Mouse (Mus musculus) CH12.LX (cell line): ENCODE results near the gene Fam193a. TPM values are rescaled to one million over a fixed set of nuclear protein-coding genes. Genes with fewer than 3 reads are reported as not detected.

Source experiments
- DNase-seq: peaks from one replicate; pipeline ENCODE4 v3.0.0-alpha.2; 2013; ENCODE audit errors: extremely low read depth
- H3K27ac ChIP-seq: 2 replicates; pipeline ENCODE4 v1.5.1; 2012; ENCODE audit warnings: low read depth, mild to moderate bottlenecking, control low read depth, moderate library complexity; ENCODE audit not compliant: insufficient read depth
- H3K27me3 ChIP-seq: replicated peaks from 2 replicates; pipeline ENCODE3; 2012; ENCODE audit warnings: inconsistent platforms
- H3K36me3 ChIP-seq, 2 experiments: replicated peaks in 1 of 2; 2 replicates each; pipeline versions ENCODE3 to v1.6.1; 2012; ENCODE audit warnings: inconsistent platforms in 1 of 2, low read length in 1 of 2, mild to moderate bottlenecking in 1 of 2, mixed read lengths in 1 of 2, moderate library complexity in 1 of 2; ENCODE audit not compliant: control insufficient read depth in 1 of 2, insufficient read depth in 1 of 2
- H3K4me1 ChIP-seq, 2 experiments: 2 replicates each; pipeline ENCODE4 v1.6.1; 2012; ENCODE audit warnings: inconsistent platforms in 1 of 2, moderate library complexity in 1 of 2; ENCODE audit not compliant: insufficient read depth in 2 of 2, control insufficient read depth in 1 of 2
- H3K4me2 ChIP-seq: 2 replicates; pipeline ENCODE4 v1.6.1; 2012; ENCODE audit warnings: low read depth, mild to moderate bottlenecking, control low read depth; ENCODE audit not compliant: poor library complexity, insufficient read depth, severe bottlenecking
- H3K4me3 ChIP-seq, 3 experiments: fragments of 150-350 bp in 1 of 3; sonication (generic) in 1 of 3; replicated peaks in 1 of 3; 2 replicates each; pipeline versions ENCODE3 to v1.5.1; 2011 to 2012; ENCODE audit warnings: low read depth in 2 of 3, low read length in 2 of 3, mild to moderate bottlenecking in 2 of 3, moderate library complexity in 2 of 3, control low read depth in 1 of 3, improper control_type of control experiment in 1 of 3, inconsistent platforms in 1 of 3, mixed read lengths in 1 of 3; ENCODE audit not compliant: poor library complexity in 1 of 3
- H3K79me2 ChIP-seq: replicated peaks from 2 replicates; pipeline ENCODE4 v1.6.1; 2012; ENCODE audit warnings: mild to moderate bottlenecking, moderate library complexity; ENCODE audit not compliant: control insufficient read depth, poor library complexity, insufficient read depth, severe bottlenecking; ENCODE audit errors: extremely low read depth
- H3K9ac ChIP-seq: 2 replicates; pipeline ENCODE4 v1.6.1; 2012; ENCODE audit warnings: low read depth, mild to moderate bottlenecking, control low read depth, moderate library complexity; ENCODE audit not compliant: insufficient read depth
- H3K9me3 ChIP-seq: replicated peaks from 2 replicates; pipeline ENCODE3; 2012; ENCODE audit warnings: low read length, inconsistent platforms, mixed read lengths
- BHLHE40 ChIP-seq: IDR thresholded peaks from 2 replicates; pipeline ENCODE4 v1.6.1; 2011; ENCODE audit warnings: mild to moderate bottlenecking, low read depth, low read length, improper control_type of control experiment
- CTCF ChIP-seq, 2 experiments: IDR thresholded peaks in 1 of 2; conservative IDR thresholded peaks in 1 of 2; 2 replicates each; pipeline ENCODE4 v1.5.1; 2011 to 2012; ENCODE audit warnings: low read depth in 2 of 2, low read length in 2 of 2, improper control_type of control experiment in 1 of 2, inconsistent platforms in 1 of 2, mild to moderate bottlenecking in 1 of 2, moderate library complexity in 1 of 2
- ETS1 ChIP-seq: conservative IDR thresholded peaks from 2 replicates; pipeline ENCODE4 v1.6.1; 2012; ENCODE audit warnings: low read depth, mild to moderate bottlenecking, inconsistent platforms, low read length, improper control_type of control experiment, moderate library complexity
- HCFC1 ChIP-seq: IDR thresholded peaks from 2 replicates; pipeline ENCODE4 v1.6.1; 2012; ENCODE audit warnings: low read depth, mild to moderate bottlenecking, inconsistent platforms, low read length, improper control_type of control experiment
- MAFK ChIP-seq: IDR thresholded peaks from 2 replicates; pipeline ENCODE4 v1.6.1; 2011; ENCODE audit warnings: low read length, improper control_type of control experiment; ENCODE audit not compliant: insufficient replicate concordance
- NRF1 ChIP-seq: IDR thresholded peaks from 2 replicates; pipeline ENCODE4 v1.6.1; 2014; ENCODE audit warnings: low read depth, mild to moderate bottlenecking, inconsistent platforms, low read length, improper control_type of control experiment, moderate library complexity
- RCOR1 ChIP-seq: conservative IDR thresholded peaks from 2 replicates; pipeline ENCODE4 v1.6.1; 2012; ENCODE audit warnings: low read depth, mild to moderate bottlenecking, inconsistent platforms, low read length, improper control_type of control experiment
- SIN3A ChIP-seq: IDR thresholded peaks from 2 replicates; pipeline ENCODE4 v1.6.1; 2012; ENCODE audit warnings: low read length, improper control_type of control experiment, inconsistent platforms
- SMC3 ChIP-seq: IDR thresholded peaks from 2 replicates; pipeline ENCODE4 v1.6.1; 2011; ENCODE audit warnings: low read depth, low read length, improper control_type of control experiment
- TBP ChIP-seq: conservative IDR thresholded peaks from 2 replicates; pipeline ENCODE4 v1.6.1; 2011; ENCODE audit warnings: low read depth, low read length, improper control_type of control experiment
- UBTF ChIP-seq: IDR thresholded peaks from 2 replicates; pipeline ENCODE4 v1.6.1; 2012; ENCODE audit warnings: low read depth, mild to moderate bottlenecking, inconsistent platforms, low read length, improper control_type of control experiment, moderate library complexity
- USF1 ChIP-seq: IDR thresholded peaks from 2 replicates; pipeline ENCODE4 v1.6.1; 2014; ENCODE audit warnings: low read depth, mild to moderate bottlenecking, inconsistent platforms, low read length, improper control_type of control experiment
- USF2 ChIP-seq: conservative IDR thresholded peaks from 2 replicates; pipeline ENCODE4 v1.6.1; 2011; ENCODE audit warnings: low read depth, low read length, improper control_type of control experiment
- ZMIZ1 ChIP-seq: IDR thresholded peaks from 2 replicates; pipeline ENCODE4 v1.6.1; 2012; ENCODE audit warnings: low read depth, mild to moderate bottlenecking, inconsistent platforms, low read length, improper control_type of control experiment
- ZNF384 ChIP-seq: IDR thresholded peaks from 2 replicates; pipeline ENCODE4 v1.6.1; 2012; ENCODE audit warnings: low read depth, low read length, improper control_type of control experiment, inconsistent platforms
- dilution Hi-C: fragments of 300-500 bp; cut with MboI; formaldehyde crosslinking; loops from 2 replicates; pipeline ENCODE4 v1.14.3; 2020; ENCODE audit warnings: low sequenced_read_pairs; ENCODE audit not compliant: extremely low pct_unique_long_range_greater_than_20kb, extremely low pct_ligation_motif_present
- in situ Hi-C: fragments of 300-500 bp; cut with MboI; formaldehyde crosslinking; loops from 3 replicates; pipeline ENCODE4 v1.14.3; 2019; ENCODE audit warnings: low sequenced_read_pairs, low pct_ligation_motif_present, low pct_unique_long_range_greater_than_20kb, mixed read lengths
- polyA plus RNA-seq: library from polyadenylated mRNA; unstranded; fragments of >175 nt; gene quantifications from 2 replicates; pipeline ENCODE4 v1.2.1, GENCODE M21; 2012; ENCODE audit warnings: low read depth; ENCODE audit not compliant: insufficient read length
- total RNA-seq, 2 experiments: library from RNA; depleted of rRNA; stranded (reverse); fragments of 300-350 nt in 1 of 2; fragments of >200 nt in 1 of 2; gene quantifications; 2 replicates each; pipeline ENCODE4 v1.2.3; 2012 to 2014

The Fam193a gene
- total and polyA plus RNA-seq, 3 experiments: 3.6 to 19.0 (median 8.5) TPM

GRCm38 (mm10) chr5:34530687-34531086, 161.0 kb downstream of the Fam193a start:
- H3K27ac ChIP-seq: no peak overlapping the region
- peaks cover 0 to 34% of the 10 kb centered on the region in 2 experiments for H3K36me3 ChIP-seq
- H3K4me2 ChIP-seq: no peak overlapping the region
- dilution Hi-C loops (no loop called here), in situ Hi-C loops (loop anchor here (25.0 kb wide), 1 partner anchor 507 kb away; the partner anchor contains the start of gene Hgfac)
- no peaks in the 10 kb centered on the region for H3K9me3 ChIP-seq
- H3K4me1 ChIP-seq: peaks cover 23 to 61% of the 10 kb centered on the region in 2 experiments
- no peak for DNase-seq
- H3K27me3 ChIP-seq: no peaks in the 10 kb centered on the region
- H3K9ac ChIP-seq: no peak overlapping the region
- TF ChIP-seq ETS1 (no peak), HCFC1 (no peak), BHLHE40 (no peak), SIN3A (no peak), ZNF384 (no peak), SMC3 (no peak), CTCF (conservative IDR thresholded peaks at IDR 0.05 in 1 of 2, IDR thresholded peaks at IDR 0.05 in 1 of 2; ENCODE audit: low read depth in 2 of 2, low read length in 2 of 2) (no peak), MAFK (no peak), UBTF (no peak), USF2 (no peak), TBP (no peak), USF1 (no peak)
- no peaks in the 10 kb centered on the region for H3K79me2 ChIP-seq
- no peak overlapping the region for H3K4me3 ChIP-seq

GRCm38 (mm10) chr5:34533066-34533465, 163.3 kb downstream of the Fam193a start:
- dilution Hi-C loops: no loop called here
- Histone ChIP-seq H3K27ac (no peak overlapping the region), H3K9me3 (no peaks in the 10 kb centered on the region), H3K36me3 (peaks cover 0 to 34% of the 10 kb centered on the region in 2 experiments), H3K4me1 (peaks cover 16 to 49% of the 10 kb centered on the region in 2 experiments), H3K79me2 (no peaks in the 10 kb centered on the region), H3K4me2 (no peak overlapping the region), H3K9ac (no peak overlapping the region), H3K4me3 (no peak overlapping the region), H3K27me3 (no peaks in the 10 kb centered on the region)
- in situ Hi-C loops: loop anchor here (25.0 kb wide), 1 partner anchor 504 kb away; the partner anchor contains the start of gene Hgfac
- no peak for DNase-seq
- no peak for TF ChIP-seq SIN3A

GRCm38 (mm10) chr5:34533820-34534219, 164.1 kb downstream of the Fam193a start:
- Histone ChIP-seq H3K9me3 (no peaks in the 10 kb centered on the region), H3K4me2 (no peak overlapping the region), H3K4me1 (peaks cover 21 to 57% of the 10 kb centered on the region in 2 experiments), H3K79me2 (no peaks in the 10 kb centered on the region), H3K27me3 (no peaks in the 10 kb centered on the region), H3K4me3 (no peak overlapping the region), H3K9ac (no peak overlapping the region), H3K27ac (no peak overlapping the region), H3K36me3 (peaks cover 0 to 32% of the 10 kb centered on the region in 2 experiments)
- dilution Hi-C loops (no loop called here), in situ Hi-C loops (loop anchor here (25.0 kb wide), 1 partner anchor 503 kb away; the partner anchor contains the start of gene Hgfac)
- TF ChIP-seq ZMIZ1 (no peak), NRF1 (no peak), USF2 (no peak), RCOR1 (no peak)
- no peak for DNase-seq
